Mouse (Mus musculus): Measurements from ENCODE around the gene 2900011O08Rik. TPM values are rescaled to one million over a fixed set of nuclear protein-coding genes. Genes with fewer than 3 reads are reported as not detected.

The 2900011O08Rik gene
- polyA plus RNA-seq, 1 experiment, result not detected

DNA sequence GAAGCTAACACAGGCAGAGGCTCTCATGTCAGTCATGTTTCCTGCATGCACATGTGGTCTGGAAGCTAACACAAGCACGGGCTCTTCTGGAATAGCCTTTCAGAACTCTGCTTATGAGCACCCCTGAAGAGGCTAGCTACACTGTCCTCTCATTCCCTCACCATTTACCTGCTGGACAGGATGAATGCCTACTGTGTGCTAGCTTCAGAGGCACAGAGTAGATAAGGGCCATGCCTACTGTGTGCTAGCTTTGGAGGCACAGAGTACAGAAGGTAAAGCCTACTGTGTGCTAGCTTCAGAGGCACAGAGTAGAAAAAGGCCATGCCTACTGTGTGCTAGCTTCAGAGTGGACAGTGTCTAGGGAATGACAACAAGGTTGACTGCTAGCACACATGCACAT, 8.1 kb downstream of the 2900011O08Rik start:
- 81% methylated on average over 1 of the region's 1 CpGs for WGBS
- TF ChIP-seq CTCF (IDR thresholded peaks at IDR 0.05; ENCODE audit: insufficient read depth, low read depth, low read length) (no peak), POLR2A (IDR thresholded peaks at IDR 0.05; ENCODE audit: insufficient read depth, low read depth, low read length) (no peak)

DNA sequence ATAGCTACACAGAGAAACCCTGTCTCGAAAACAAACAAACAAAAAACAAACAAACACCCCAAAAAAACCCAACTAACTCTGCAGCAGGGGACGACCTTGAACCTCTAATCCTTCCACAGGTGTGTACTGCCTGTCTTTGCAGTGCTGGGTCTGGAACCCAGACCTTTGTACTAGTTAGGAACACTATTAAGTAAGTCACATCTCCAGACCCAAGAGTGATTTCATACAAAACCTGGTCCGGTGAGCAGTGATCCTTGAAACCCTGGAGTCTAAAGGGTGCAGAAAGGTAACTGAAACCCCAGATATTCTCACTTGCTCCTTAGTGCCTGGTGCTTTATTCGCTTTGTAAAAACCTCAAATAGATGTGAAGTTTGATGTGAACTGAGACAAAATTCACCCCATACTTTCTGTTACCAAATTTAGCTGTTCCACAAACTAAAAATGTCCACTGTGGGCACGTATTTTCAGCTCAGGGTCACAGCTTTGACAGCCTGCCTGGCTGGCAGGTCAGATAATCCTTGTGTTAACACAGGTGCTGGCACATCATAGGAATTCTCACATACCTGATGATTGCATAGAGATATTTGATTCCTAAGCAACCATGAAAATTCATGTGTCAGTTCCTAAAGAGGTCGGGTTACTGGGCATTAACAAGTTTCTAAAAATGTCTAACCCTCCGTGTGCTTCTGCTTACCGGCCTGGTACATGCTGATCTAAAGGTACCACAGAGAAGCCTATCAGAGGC, 17.2 kb downstream of the 2900011O08Rik start:
- H3K4me3 ChIP-seq (ENCODE audit: insufficient read depth, low read depth, low read length), result no peak overlapping the region
- TF ChIP-seq CTCF (IDR thresholded peaks at IDR 0.05; ENCODE audit: insufficient read depth, low read depth, low read length), result no peak
- TF ChIP-seq POLR2A (IDR thresholded peaks at IDR 0.05; ENCODE audit: insufficient read depth, low read depth, low read length), result no peak
- 54% methylated on average over 8 of the region's 8 CpGs for WGBS
- peaks cover 2% of the 10 kb centered on the region; the same call in 1 of the 2 replicates for H3K4me1 ChIP-seq (ENCODE audit: control insufficient read depth, insufficient read depth, low read length)
- H3K27ac ChIP-seq (ENCODE audit: insufficient read depth, low read depth, low read length), result no peak overlapping the region

More for the DNA sequence above, 8.1 kb downstream of the 2900011O08Rik start:
- no peak overlapping the region for H3K4me3 ChIP-seq (ENCODE audit: insufficient read depth, low read depth, low read length)
- peaks cover 3% of the 10 kb centered on the region; the same call in 1 of the 2 replicates for H3K4me1 ChIP-seq (ENCODE audit: control insufficient read depth, insufficient read depth, low read length)
- no peak overlapping the region for H3K27ac ChIP-seq (ENCODE audit: insufficient read depth, low read depth, low read length)

DNA sequence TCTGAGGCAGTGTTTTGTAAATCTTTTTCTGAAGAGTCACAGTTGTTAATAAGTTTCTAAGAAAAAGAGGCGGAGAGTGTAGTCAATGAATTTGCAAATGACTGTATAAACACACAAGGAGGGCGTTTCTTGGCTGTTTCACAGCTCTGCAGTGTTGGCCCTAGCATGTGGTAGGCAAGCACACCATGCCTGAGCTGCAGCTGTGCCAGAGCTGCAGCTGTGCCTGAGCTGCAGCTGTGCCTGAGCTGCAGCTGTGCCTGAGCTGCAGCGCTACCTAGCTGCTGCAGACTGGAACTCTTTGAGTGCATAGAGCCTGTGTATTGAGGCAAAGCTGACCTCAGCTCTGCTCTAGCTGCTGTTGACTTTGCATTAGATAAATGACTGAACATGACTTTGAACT, 17.8 kb downstream of the 2900011O08Rik start:
- WGBS, result 12% methylated on average over 3 of the region's 3 CpGs
- Histone ChIP-seq H3K27ac (ENCODE audit: insufficient read depth, low read depth, low read length) (no peak overlapping the region), H3K4me3 (ENCODE audit: insufficient read depth, low read depth, low read length) (no peak overlapping the region), H3K4me1 (ENCODE audit: control insufficient read depth, insufficient read depth, low read length) (peaks cover 2% of the 10 kb centered on the region; the same call in 1 of the 2 replicates)
- TF ChIP-seq CTCF (IDR thresholded peaks at IDR 0.05; ENCODE audit: insufficient read depth, low read depth, low read length), result no peak
- TF ChIP-seq POLR2A (IDR thresholded peaks at IDR 0.05; ENCODE audit: insufficient read depth, low read depth, low read length), result no peak

DNA sequence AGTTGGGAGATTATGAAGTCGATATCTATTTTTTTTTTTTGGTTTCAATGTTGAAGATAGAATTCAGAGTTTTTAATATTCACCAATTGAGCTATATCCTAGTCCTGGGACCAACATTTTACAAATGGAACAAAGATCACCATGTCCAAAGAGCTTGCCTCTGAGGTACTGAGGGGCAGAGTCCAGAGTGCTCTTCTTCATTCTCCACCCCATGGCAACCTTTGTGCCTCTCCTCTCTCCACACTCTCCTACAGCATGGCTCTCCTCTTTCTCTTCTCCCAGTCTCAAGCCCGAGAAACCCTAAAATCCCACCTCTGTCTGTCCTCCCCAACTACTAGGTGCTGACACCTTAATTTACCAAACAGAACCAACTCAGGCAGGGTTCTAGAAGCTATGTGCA, 18.3 kb downstream of the 2900011O08Rik start:
- Histone ChIP-seq H3K4me1 (ENCODE audit: control insufficient read depth, insufficient read depth, low read length) (peaks cover 2% of the 10 kb centered on the region; the same call in 1 of the 2 replicates), H3K27ac (ENCODE audit: insufficient read depth, low read depth, low read length) (no peak overlapping the region), H3K4me3 (ENCODE audit: insufficient read depth, low read depth, low read length) (no peak overlapping the region)
- whole genome bisulfite sequencing, result 86% methylated on average over 2 of the region's 2 CpGs
- TF ChIP-seq CTCF (IDR thresholded peaks at IDR 0.05; ENCODE audit: insufficient read depth, low read depth, low read length), result no peak
- no peak for TF ChIP-seq POLR2A (IDR thresholded peaks at IDR 0.05; ENCODE audit: insufficient read depth, low read depth, low read length)

DNA sequence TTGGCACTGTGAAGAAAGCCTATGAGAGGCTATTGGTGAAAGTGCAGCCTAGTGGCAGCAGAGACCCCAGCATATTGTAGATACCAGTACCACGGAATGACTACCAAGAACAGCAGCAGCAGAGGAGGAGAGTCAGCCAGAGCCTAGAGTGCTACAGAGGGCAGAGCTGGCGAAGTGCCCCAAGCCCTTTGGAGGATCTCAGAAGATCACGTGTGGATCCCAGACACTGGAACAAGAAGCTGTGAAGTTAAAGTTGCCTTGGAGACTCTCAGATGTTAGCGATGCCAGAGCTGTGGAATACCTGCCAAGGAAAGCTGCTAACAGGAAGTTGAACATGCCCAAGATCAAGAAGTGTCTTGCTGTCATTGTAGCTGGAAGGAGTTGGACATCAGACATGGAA, 18.9 kb downstream of the 2900011O08Rik start:
- H3K4me3 ChIP-seq (ENCODE audit: insufficient read depth, low read depth, low read length), result no peak overlapping the region
- H3K27ac ChIP-seq (ENCODE audit: insufficient read depth, low read depth, low read length), result no peak overlapping the region
- peaks cover 2% of the 10 kb centered on the region; the same call in 1 of the 2 replicates for H3K4me1 ChIP-seq (ENCODE audit: control insufficient read depth, insufficient read depth, low read length)
- TF ChIP-seq POLR2A (IDR thresholded peaks at IDR 0.05; ENCODE audit: insufficient read depth, low read depth, low read length), result no peak
- no peak for TF ChIP-seq CTCF (IDR thresholded peaks at IDR 0.05; ENCODE audit: insufficient read depth, low read depth, low read length)
- 62% methylated on average over 4 of the region's 4 CpGs for WGBS

DNA sequence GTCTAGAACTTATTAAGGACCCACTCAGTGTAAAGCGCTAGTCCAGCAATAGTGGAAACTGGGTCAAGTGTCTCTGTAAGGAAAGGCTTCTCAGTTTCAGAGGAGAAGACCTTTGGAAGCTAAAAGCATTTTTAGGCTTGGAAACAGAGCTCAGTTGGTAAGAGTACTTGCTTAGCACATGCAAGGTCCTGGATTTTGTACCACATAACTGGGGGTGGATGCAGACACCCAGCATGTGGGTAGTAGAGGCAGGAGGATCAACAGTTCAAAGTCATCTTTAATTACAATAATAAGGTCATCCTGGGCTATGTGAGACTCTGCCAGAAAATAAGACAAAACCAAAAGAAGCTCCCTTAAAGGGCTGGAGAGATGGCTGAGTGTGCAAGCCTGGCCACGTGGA, 21.7 kb downstream of the 2900011O08Rik start:
- WGBS, result 65% methylated on average over 2 of the region's 2 CpGs
- TF ChIP-seq POLR2A (IDR thresholded peaks at IDR 0.05; ENCODE audit: insufficient read depth, low read depth, low read length), result no peak
- no peak for TF ChIP-seq CTCF (IDR thresholded peaks at IDR 0.05; ENCODE audit: insufficient read depth, low read depth, low read length)
- no peak overlapping the region for H3K27ac ChIP-seq (ENCODE audit: insufficient read depth, low read depth, low read length)
- H3K4me1 ChIP-seq (ENCODE audit: control insufficient read depth, insufficient read depth, low read length), result peaks cover 2% of the 10 kb centered on the region; the same call in 1 of the 2 replicates
- no peak overlapping the region for H3K4me3 ChIP-seq (ENCODE audit: insufficient read depth, low read depth, low read length)

DNA sequence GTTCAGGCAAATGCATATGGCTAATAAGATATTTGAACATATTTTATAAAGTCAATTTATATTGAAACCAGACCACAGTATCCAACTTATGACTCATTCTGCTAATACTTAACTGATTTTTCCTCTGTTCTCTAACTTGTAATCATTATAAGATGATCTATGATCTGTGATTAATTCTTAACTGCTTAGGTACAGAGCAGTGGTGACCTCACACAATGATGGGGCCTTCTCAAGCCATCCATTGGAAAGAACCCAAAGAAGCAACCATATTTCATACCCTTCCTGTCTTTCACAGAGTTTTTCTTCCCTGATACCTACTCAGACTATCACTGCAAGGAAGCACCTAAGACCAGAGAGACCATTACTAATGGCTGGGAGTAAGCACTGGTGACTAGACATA, 22.3 kb downstream of the 2900011O08Rik start:
- H3K4me3 ChIP-seq (ENCODE audit: insufficient read depth, low read depth, low read length), result no peak overlapping the region
- peaks cover 2% of the 10 kb centered on the region; the same call in 1 of the 2 replicates for H3K4me1 ChIP-seq (ENCODE audit: control insufficient read depth, insufficient read depth, low read length)
- TF ChIP-seq CTCF (IDR thresholded peaks at IDR 0.05; ENCODE audit: insufficient read depth, low read depth, low read length), result no peak
- no peak for TF ChIP-seq POLR2A (IDR thresholded peaks at IDR 0.05; ENCODE audit: insufficient read depth, low read depth, low read length)
- H3K27ac ChIP-seq (ENCODE audit: insufficient read depth, low read depth, low read length), result no peak overlapping the region

DNA sequence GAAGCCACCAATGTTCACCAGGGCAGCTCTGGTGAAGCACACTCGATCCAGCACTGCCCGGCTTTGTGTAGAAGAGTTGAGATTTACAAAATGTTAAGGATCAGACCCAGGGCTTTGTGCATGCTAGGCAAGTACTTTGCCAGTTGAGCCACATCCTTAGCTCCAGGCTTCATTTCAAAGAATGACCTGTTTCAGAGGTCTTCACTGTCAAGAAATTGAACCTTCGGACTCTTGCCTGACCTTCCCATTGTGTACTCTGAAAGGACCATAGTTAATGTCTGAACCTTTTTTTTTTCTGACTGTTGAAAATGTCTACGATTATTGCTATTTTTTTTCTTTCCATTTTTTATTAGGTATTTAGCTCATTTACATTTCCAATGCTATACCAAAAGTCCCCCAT, 23.6 kb downstream of the 2900011O08Rik start:
- no peak overlapping the region for H3K27ac ChIP-seq (ENCODE audit: insufficient read depth, low read depth, low read length)
- no peaks in the 10 kb centered on the region for H3K4me1 ChIP-seq (ENCODE audit: control insufficient read depth, insufficient read depth, low read length)
- no peak for TF ChIP-seq POLR2A (IDR thresholded peaks at IDR 0.05; ENCODE audit: insufficient read depth, low read depth, low read length)
- TF ChIP-seq CTCF (IDR thresholded peaks at IDR 0.05; ENCODE audit: insufficient read depth, low read depth, low read length), result no peak
- H3K4me3 ChIP-seq (ENCODE audit: insufficient read depth, low read depth, low read length), result no peak overlapping the region
- 86% methylated on average over 4 of the region's 4 CpGs for WGBS

DNA sequence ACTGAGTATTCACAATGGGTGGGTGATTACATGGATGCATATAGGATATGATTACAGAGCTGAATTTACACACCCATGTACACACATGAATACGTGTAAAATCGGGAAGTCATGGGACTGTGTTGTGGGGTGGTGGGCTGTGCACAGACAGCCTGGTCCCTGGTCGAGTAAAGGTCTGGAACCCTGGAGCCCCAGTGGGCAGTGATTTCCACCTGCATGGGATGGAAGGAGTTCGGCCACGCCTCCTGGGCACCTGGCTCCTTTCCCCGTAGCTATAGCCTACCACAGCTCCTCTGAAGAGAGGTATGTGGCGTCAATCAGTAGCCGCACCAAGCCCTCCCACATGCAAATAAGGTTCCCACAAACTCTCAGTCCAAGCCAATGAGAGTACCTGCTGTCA, 30.9 kb downstream of the 2900011O08Rik start:
- Histone ChIP-seq H3K27ac (ENCODE audit: insufficient read depth, low read depth, low read length) (no peak overlapping the region), H3K4me1 (ENCODE audit: control insufficient read depth, insufficient read depth, low read length) (no peaks in the 10 kb centered on the region), H3K4me3 (ENCODE audit: insufficient read depth, low read depth, low read length) (no peak overlapping the region)
- TF ChIP-seq CTCF (IDR thresholded peaks at IDR 0.05; ENCODE audit: insufficient read depth, low read depth, low read length) (no peak), POLR2A (IDR thresholded peaks at IDR 0.05; ENCODE audit: insufficient read depth, low read depth, low read length) (no peak)
- WGBS, result 94% methylated on average over 8 of the region's 8 CpGs

Data from olfactory bulb, adult 2 months (tissue).